Mouse (Mus musculus): ENCODE data around the gene Lemd1. TPM values are rescaled to one million over a fixed set of nuclear protein-coding genes. Genes with fewer than 3 reads are reported as not detected.

The Lemd1 gene
- total RNA-seq, 2 experiments from 2014 or later, result not detected

DNA sequence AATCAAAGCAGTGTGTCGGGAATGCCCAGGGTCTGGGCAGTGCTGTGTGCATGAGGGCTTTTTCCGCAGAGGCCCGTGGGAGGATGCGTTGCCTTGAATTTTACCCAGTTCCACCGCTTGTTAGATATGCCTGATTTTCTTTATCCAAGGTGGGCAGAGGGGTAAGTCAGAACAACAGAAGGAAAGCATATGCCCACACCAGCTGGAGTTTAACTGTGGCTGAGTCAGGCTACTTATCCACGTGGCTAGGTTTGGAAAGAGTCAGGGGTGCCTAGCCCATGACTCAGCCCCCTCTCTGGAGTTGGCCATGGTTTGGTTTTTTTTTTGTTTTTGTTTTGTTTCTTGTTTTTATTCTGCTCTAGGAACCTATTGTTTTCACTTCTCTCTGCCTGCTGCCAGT, 8.0 kb downstream of the Lemd1 start:
- no peak for ATAC-seq (replicated peaks; ENCODE audit: low FRiP score, low TSS enrichment, poor library complexity, severe bottlenecking)

DNA sequence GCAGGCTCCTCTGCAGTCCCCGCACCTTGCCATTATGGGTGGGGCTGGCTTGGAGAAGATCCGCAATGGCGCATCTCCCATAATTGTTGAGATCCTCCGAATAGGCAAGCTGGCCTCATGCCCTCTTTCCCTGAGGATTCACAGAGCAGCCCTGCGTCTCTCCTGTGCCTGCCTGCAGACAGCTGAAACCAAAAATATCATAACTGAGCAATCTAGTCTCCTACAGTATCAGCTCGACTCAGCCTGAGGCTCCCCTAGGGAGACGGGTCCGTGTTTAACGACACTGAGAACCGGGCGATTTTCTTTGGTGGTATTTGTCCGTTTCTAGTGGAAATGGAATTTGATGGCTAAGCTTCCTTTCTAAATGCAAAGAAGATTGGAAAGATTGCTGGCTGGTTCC, 8.7 kb downstream of the Lemd1 start:
- no peak for ATAC-seq (replicated peaks; ENCODE audit: low FRiP score, low TSS enrichment, poor library complexity, severe bottlenecking)

DNA sequence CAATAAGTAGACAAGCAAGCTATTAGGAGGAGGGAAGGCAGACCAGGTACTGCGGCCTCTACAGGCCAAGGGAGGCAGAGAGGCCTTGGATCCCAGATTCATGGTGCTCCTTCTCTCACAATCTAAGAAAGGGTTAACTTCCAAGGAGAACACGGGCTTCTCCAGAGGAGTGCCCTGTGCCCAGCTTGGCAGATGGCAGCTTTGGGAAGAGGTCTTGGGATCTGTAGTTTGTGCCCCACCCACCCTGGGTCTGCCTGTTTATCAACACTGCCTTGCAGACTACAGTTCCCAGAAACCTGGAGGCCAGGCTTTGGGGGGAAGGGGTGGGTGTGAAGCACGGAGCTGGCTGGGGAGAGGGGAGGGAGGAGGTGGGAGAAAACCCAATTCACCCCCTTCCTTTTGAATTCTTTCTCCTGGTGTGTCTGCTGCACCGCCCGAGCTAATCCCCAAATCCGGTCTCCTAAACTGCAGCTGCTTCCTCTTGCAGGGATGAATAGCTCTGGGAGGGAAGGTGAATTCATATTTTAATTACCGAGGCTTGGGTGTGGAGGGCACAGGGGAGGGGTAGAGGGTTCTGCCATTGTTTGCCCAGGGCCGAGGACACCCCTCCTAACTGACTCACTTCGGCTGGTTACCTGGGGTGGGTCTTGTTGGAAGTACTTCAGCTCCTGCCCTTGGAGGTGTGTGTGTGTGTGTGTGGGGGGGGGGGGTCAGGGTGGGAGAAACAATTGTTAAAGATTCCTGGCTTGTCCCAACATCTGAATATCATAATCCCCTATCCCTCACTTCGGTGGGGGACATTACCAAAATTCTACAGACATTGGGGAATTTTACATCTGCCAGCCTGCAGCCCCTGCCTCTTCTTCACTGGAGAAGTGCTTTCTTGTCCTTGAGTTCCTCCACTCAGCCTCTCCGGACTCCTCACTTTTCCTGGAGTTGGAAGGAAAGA, 9.6 kb downstream of the Lemd1 start:
- no peak for ATAC-seq (replicated peaks; ENCODE audit: low FRiP score, low TSS enrichment, poor library complexity, severe bottlenecking)

DNA sequence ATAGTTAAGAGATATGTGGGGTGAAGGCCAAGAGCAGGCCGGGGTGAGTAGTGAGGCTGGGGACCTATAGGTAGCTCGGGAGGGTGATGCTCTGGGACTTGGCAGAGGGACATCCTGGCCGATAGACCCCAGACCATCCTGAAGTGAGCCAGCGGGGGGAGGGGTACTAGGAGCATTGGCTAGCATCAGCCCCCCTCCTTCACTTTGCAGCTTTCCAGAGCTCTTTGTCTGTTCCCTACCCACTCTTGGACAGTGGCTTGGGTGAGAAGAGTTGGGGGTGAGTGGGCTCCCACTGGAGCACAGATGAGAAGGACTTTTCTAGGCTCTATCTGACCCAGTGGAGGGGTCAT, 10.3 kb downstream of the Lemd1 start:
- ATAC-seq (replicated peaks; ENCODE audit: low FRiP score, low TSS enrichment, poor library complexity, severe bottlenecking), result no peak

DNA sequence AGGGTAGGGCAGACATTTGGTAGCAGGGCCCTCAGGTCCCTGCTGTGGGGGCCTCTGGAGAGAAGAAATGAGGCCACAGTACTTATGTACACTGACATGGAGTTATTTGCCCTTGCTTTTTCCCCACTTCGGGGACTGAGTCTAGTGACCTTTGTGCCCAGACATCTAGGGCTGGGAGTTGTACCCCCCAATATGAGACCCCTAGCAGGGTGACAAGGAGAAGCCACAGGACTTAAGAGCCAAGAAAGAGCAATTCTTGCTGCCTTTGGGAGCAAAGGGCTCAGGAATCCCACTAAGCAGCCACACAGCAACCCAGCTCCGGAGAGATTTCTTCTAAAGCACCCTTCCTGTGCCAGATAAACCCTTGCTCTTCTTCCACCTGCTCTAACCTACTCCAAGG, 10.7 kb downstream of the Lemd1 start:
- no peak for ATAC-seq (replicated peaks; ENCODE audit: low FRiP score, low TSS enrichment, poor library complexity, severe bottlenecking)

DNA sequence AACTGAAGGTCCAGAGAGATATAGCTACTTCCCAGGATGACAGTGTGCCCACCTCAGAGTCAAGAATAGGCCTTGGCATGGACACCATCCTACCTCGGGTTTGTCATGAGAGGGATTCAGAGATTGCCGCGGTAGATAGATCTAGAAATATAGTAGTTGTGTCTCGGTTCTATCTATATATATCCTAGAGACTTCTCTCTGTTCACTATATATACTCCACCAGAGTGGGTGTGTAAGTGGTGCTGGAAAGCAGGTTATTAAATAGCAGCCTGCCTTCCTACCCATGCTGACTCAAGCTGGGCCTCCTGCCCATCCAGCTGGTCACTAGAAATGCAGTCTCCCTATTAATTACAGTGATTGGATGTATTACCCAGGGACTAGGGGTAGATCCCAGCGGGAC, 11.5 kb downstream of the Lemd1 start:
- ATAC-seq (replicated peaks; ENCODE audit: low FRiP score, low TSS enrichment, poor library complexity, severe bottlenecking), result no peak

DNA sequence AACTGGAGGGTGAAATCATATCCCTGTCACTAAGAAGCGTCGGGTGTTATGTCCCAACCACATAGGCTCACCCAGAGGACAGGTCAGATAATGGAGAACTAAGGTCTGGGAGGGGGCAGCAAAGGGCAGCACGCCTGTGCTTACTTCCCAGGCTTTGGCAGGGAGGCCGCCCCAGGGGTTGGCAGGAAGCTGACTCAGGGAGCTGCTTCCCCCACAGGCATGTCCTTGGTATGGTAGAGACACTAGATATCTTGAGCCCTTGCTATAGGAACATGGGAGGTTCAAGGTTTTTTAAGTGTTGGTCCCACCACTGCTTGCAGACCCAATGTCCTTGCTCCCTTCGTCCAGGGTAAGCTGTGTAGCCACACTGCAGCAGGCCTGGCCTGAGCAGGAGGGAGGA, 14.7 kb downstream of the Lemd1 start:
- ATAC-seq (replicated peaks; ENCODE audit: low FRiP score, low TSS enrichment, poor library complexity, severe bottlenecking), result no peak

DNA sequence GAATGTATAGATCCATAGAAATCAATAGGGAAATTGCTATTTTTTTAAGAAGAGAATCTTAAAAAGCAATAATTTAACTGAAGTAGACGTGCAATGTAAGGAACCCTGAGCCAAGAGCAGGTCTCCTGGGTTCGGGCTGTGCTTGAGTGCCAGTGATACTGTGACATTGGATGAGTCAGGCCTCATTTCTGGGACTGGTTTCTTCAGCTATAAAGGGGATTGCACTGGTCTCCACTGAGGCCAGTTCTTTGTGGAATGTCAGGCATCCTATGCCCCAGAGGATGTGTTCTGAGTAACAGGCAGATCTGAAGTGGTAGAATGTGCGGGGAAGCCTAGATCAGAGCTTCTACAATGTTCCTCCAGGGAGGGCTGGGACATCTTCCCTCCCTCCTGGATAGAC, 15.6 kb downstream of the Lemd1 start:
- no peak for ATAC-seq (replicated peaks; ENCODE audit: low FRiP score, low TSS enrichment, poor library complexity, severe bottlenecking)

DNA sequence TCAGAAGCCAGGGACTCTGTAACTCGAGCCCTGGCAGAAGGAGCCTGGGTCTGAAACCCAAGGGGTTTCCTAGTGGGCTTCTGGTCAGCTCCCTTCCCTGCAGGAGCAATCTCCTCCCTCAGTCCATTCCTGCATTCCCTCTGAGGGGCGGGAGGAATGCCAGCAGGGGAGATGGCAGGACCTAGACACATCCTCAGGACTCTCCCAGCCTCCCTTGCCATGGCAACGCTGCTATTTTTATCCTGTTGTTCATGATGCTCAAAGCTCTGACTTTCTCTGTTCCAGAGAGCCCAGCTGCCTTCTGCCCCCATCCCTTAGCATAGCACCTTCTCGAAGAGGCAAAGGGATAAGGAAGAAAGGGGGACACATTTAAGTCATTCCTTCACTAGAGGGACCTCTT, 16.9 kb downstream of the Lemd1 start:
- no peak for ATAC-seq (replicated peaks; ENCODE audit: low FRiP score, low TSS enrichment, poor library complexity, severe bottlenecking)

DNA sequence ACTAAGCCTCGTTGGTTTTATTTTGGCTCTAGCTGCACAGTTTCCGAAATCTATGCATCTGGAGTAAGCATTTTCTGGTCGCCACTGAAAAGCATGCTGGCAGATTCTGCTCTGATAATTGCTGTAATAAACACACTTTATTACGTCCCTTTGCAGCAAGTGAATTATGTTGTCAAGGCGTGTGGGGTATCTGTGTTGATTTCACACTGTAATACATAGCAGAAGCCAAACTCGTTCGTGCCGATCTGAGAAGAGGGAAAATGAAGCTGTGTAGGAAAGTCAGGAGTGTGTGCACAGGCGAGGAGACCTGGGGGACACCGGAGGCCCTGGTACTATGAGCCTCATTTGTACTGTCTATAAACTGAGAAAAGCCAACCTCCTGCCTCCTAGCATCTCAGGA, 18.2 kb downstream of the Lemd1 start:
- ATAC-seq (replicated peaks; ENCODE audit: low FRiP score, low TSS enrichment, poor library complexity, severe bottlenecking), result no peak

DNA sequence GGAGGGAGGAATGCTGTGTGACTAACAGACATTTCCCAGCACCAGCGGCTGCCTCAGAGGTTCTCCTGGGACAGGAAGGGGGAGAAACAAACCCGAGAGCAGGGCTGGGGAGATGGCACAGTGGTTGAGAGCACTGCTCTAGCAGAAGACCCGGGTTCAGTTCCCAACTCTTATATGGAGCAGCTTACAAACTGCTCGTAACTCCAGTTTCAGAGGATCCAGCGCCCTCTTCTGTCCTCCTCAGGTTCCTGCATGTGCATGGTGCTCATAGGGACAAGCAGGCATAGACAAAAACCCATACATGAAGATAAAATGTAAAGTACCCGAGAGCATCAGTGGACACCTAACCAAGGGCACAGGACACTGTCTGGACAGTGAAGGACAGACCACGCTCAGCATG, 19.7 kb downstream of the Lemd1 start:
- peak; percentile 62; the same call in 1 of the 2 replicates for ATAC-seq (replicated peaks; ENCODE audit: low FRiP score, low TSS enrichment, poor library complexity, severe bottlenecking)

DNA sequence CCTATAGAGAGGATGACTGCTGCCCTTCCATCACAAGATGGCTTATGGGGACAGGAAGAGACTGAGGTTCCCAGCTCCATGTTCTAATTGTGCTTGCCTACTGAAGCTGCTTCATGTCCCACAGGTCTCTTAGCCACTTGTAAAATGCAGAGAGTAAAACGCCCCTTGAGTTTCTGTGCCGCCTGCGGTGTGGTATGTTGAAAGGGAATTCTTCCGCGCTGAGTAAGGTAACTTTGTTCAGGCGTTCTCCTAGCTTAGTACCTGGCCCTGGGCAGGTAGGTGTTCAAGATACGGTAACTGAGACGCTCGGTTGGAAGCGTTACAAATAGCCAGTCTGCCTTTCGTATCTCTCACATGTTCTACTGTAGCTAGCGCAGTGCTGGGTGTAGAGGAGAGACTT, 20.4 kb downstream of the Lemd1 start:
- ATAC-seq (replicated peaks; ENCODE audit: low FRiP score, low TSS enrichment, poor library complexity, severe bottlenecking), result no peak

DNA sequence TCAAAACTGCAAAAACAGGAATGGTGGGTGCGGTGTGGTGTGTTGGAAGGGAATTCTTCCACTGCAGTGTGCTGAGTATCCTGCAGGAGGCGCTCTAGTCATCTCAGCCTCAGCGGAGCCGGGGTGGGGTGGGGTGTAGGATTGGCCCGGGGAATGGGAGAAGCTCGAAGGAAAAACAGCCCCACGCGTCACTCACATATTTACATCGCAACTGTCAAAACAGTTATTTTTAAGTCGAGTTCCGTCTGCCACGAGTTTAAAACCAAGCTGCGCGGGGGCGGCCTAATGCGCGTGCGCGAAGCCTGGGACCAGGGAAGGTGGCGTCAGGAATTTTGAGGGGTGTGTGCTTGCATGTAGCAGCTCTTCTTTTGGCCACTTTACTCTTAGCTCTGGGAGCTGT, 21.0 kb downstream of the Lemd1 start:
- ATAC-seq (replicated peaks; ENCODE audit: low FRiP score, low TSS enrichment, poor library complexity, severe bottlenecking), result peak; percentile 57; the same call in 1 of the 2 replicates

DNA sequence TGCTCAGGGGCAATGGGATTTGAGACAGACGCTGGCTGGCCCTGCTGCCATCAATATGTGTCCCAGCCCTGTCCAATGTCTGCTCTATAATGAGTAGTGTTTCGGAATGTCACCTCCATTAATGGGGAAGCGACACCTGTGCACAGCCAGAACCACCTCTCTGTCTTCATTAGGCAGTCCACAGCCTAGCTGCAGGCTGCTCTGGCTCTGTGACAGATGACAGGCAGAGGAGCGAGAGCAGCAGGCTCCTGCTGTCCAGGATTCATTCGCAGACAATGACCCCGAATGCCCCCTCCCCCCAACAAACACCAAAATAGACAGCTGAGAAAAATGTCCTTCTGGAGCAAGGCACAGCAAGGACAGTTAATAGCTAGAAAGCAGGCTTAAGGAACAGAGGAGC, 21.8 kb downstream of the Lemd1 start:
- no peak for ATAC-seq (replicated peaks; ENCODE audit: low FRiP score, low TSS enrichment, poor library complexity, severe bottlenecking)

DNA sequence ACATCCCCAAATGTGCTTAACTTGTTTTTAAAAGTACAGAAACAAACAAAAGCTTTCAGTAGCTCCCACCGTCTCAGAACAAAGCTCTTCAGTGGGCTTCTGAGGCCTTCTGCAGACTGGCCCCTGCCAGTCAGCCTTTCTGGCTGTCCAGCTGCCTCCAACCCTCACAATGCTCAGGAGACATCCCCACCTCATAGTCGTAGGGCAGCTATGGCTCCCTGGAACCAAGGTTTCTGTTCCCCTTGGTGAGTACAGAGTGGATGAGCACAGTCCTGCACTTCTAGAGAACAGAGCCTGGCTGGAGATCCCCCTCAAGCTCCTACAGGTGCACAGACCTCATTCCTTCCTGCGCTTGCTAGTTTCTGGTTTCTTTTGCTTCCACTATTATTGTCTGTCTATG, 25.0 kb downstream of the Lemd1 start:
- no peak for ATAC-seq (replicated peaks; ENCODE audit: low FRiP score, low TSS enrichment, poor library complexity, severe bottlenecking)

DNA sequence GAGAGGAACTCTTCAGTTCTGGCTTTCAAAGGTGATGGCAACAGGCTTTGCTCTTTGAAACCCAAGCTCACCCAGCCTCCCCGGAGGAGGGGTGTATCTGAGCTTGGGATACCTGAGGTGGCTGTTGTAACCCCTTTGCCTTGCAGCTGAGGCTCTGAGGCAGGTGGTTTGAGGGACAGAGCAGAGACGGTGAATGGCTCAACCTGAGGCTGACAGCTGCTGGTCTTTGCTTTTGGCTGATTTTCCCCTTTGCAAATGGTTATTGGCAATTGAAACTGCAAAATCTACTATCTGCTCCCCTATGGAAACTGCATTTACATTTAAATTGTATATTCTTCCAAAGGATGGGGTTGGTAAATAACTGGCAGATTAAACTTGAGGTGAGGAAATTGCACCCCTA, 30.4 kb downstream of the Lemd1 start:
- no peak for ATAC-seq (replicated peaks; ENCODE audit: low FRiP score, low TSS enrichment, poor library complexity, severe bottlenecking)

DNA sequence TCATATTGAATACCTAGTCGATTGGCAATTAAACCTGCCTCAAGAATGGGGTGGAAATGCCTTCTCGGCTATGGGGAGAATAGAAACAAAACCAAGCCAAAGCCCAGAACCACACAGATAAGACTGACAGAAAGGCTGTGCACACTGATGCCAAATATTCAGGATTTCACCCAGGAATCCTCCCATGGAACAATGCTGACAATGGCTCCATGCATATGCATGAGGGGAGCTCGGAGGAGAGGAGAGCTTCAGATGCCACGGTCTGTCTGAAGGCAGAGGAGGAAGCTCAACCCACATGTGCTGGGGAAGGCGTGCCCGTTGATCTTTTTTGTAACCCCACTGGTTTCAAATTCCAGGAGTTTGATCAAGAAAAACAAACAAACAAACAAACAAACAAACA, 30.9 kb downstream of the Lemd1 start:
- ATAC-seq (replicated peaks; ENCODE audit: low FRiP score, low TSS enrichment, poor library complexity, severe bottlenecking), result no peak

DNA sequence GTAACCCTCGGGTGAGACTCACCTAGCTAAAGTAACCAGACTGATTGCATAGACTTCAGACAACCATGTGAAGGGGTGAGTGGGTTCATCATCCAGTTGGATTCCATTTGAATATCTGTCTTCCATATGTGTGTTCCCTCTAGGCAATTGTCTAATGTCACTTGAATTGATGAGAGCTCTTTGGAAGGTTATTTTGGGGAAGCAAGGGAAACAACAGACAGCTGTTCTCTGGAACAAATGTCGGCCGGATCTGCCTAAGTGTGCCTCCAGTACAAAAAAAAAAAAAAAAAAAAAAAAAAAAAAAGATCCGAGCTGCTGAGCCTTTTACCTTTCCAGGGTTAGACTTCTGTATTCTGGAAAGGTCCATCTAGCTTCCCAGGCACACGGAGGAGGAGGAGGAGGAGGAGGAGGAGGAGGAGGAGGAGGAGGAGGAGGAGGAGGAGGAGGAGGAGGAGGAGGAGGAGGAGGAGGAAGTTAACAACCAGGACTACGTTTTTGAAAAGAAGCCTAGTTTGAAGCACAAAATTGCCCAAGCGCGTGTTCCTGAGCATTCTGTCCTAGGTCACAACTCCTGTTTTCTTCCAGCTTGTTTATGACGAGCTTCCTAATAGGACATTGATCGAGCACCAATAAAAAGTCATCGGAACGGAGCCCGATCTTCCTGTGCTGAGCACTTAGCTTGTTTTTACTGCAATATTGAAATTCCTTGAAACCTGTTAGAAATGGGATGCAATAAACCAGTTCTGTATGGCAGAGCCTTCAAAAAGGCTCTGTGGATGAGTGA, 35.3 kb downstream of the Lemd1 start:
- ATAC-seq (replicated peaks; ENCODE audit: low FRiP score, low TSS enrichment, poor library complexity, severe bottlenecking), result no peak

DNA sequence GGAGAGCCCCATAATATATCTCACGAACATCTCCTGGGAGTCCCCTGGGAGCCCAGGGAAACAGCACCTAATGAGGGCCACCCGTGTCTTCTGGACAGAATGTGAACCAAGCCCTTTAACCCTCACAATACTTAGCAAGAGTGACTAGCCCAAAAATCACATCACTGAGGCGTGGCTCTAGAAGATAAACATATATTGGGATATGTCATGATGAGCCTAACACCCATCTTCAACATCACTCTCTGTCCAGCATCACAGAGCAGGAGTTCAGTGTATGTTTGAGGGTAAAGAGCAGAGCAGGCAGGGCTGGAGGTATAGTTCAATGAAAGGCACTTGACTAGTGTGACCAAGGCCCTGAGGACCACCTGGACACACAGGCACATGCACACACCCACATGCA, 38.4 kb downstream of the Lemd1 start, which contains the start of gene Gm10188:
TSS of gene Gm10188 (minus strand) at position 101 of the 400 bp plus-strand sequence.
- no peak for ATAC-seq (replicated peaks; ENCODE audit: low FRiP score, low TSS enrichment, poor library complexity, severe bottlenecking)

DNA sequence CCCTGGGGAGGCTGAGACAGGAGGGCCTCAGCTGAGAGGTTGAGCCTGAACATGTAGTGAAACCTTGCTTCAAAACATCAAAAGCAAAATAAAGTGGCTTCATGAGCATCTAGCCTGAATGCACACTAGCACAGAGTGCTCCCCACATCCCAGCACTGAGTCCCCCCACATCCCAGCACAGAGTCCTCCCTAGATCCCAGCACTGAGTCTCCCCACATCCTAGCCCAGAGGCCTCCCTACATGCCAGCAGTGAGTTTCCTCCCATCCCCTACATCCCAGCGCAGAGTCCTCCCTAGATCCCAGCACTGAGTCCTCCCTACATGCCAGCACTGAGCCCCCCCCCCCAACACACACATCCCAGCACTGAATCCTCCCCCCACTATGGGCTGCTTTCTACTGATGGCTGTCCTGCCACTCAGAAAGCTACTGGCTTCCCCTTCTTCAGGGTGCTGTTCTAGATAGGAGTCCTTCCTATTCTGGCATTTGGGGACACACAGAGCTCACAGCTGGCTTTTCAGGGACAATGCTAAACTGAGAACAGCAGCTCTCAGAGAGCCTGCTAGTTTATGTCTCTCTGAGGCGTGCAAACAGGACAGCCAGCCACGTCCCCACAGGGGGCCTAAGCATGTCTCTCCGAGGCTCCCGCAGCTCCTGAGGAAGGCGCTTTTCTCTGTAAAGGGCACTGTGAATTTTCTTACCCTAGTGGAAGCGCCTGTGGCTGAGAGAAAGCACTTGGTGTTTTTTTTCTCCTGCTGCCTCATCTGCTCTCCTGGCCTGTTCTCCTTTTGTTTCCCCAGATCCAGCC, 40.4 kb downstream of the Lemd1 start:
- ATAC-seq (replicated peaks; ENCODE audit: low FRiP score, low TSS enrichment, poor library complexity, severe bottlenecking), result no peak

Data from megakaryocyte-erythroid progenitor cell, adult 5-6 weeks (primary cell).